Mouse (Mus musculus) neural tube, embryonic 12.5 days (tissue): Measurements from ENCODE around the gene Cers5. TPM values are rescaled to one million over a fixed set of nuclear protein-coding genes. Genes with fewer than 3 reads are reported as not detected.

ENCODE experiments used
- ATAC-seq: fragments of 200-750 bp; cut with Nextera tagmentation; 2 replicates; pipeline ENCODE4 v1.8.0; 2017; ENCODE audit warnings: low read depth, mild to moderate bottlenecking, moderate TSS enrichment, moderate library complexity; ENCODE audit not compliant: low FRiP score
- H3K27ac ChIP-seq: fragments of 300-500 bp; sonication (generic); 2 replicates; pipeline ENCODE4 v1.5.1; 2016
- H3K27me3 ChIP-seq: fragments of 300-500 bp; sonication (generic); replicated peaks from 2 replicates; pipeline ENCODE4 v1.6.1; 2016; ENCODE audit warnings: mild to moderate bottlenecking
- H3K36me3 ChIP-seq: fragments of 300-500 bp; sonication (generic); 2 replicates; pipeline ENCODE4 v1.6.1; 2016; ENCODE audit warnings: mild to moderate bottlenecking
- H3K4me1 ChIP-seq: fragments of 300-500 bp; sonication (generic); 2 replicates; pipeline ENCODE4 v1.6.1; 2016
- H3K4me2 ChIP-seq: fragments of 300-500 bp; sonication (generic); replicated peaks from 2 replicates; pipeline ENCODE4 v1.6.1; 2016; ENCODE audit warnings: mild to moderate bottlenecking
- H3K4me3 ChIP-seq: fragments of 300-500 bp; sonication (generic); 2 replicates; pipeline ENCODE4 v1.5.1; 2016
- H3K9ac ChIP-seq: fragments of 300-500 bp; sonication (generic); 2 replicates; pipeline ENCODE4 v1.6.1; 2016; ENCODE audit warnings: mild to moderate bottlenecking
- H3K9me3 ChIP-seq: fragments of 300-500 bp; sonication (generic); 2 replicates; pipeline ENCODE4 v1.6.1; 2016; ENCODE audit warnings: mild to moderate bottlenecking
- WGBS: fragments of 180-500 bp; shearing (Covaris S2); methylation state at CpG from one replicate; pipeline ENCODE4 v1.1.7; 2016; 5-methylcytosine and 5-hydroxymethylcytosine counted together
- polyA plus RNA-seq: library from polyadenylated mRNA; unstranded; fragments of >200 nt; fragmentation: Nextera tagmentation; extraction: Ambion mirVana; gene quantifications from 2 replicates; pipeline ENCODE4 v1.2.1, GENCODE M21; 2016

Gene Cers5
- polyA plus RNA-seq, 1 experiment from 2014 or later, result 65.6 TPM

GRCm38 (mm10) chr15:99721921-99722743, 50.6 kb downstream of the Cers5 start:
- Histone ChIP-seq H3K9ac (no peak overlapping the region), H3K36me3 (peaks cover 46% of the 10 kb centered on the region), H3K4me2 (no peak overlapping the region), H3K27ac (no peak overlapping the region), H3K27me3 (no peaks in the 10 kb centered on the region), H3K4me1 (peaks cover 30% of the 10 kb centered on the region), H3K9me3 (no peaks in the 10 kb centered on the region), H3K4me3 (no peak overlapping the region)
- no peak for ATAC-seq
- WGBS, result 85% methylated on average over 25 of the region's 25 CpGs

DNA sequence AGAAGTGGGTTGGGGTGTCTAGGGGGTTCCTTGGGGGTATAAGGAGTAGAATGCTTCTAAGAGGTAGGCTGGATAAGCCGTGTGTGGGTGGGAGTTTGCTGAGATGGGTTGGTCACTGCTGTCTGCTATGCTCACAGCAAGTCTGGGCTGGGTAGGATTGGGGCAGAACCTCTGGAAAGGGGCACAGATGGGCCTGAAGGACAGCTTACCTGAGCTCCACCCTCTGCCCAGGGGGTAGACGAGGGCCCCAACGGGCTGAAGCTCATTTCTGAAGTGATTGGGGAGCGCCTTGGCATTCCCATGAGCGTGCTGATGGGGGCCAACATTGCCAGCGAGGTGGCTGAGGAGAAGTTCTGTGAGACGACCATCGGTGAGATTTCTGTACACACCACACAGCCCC, 52.8 kb downstream of the Cers5 start:
- no peak for ATAC-seq
- Histone ChIP-seq H3K9me3 (no peaks in the 10 kb centered on the region), H3K36me3 (peaks cover 51% of the 10 kb centered on the region), H3K4me2 (no peak overlapping the region), H3K27ac (no peak overlapping the region), H3K4me3 (no peak overlapping the region), H3K27me3 (no peaks in the 10 kb centered on the region), H3K4me1 (peaks cover 34% of the 10 kb centered on the region), H3K9ac (no peak overlapping the region)
- WGBS, result 79% methylated on average over 8 of the region's 8 CpGs

DNA sequence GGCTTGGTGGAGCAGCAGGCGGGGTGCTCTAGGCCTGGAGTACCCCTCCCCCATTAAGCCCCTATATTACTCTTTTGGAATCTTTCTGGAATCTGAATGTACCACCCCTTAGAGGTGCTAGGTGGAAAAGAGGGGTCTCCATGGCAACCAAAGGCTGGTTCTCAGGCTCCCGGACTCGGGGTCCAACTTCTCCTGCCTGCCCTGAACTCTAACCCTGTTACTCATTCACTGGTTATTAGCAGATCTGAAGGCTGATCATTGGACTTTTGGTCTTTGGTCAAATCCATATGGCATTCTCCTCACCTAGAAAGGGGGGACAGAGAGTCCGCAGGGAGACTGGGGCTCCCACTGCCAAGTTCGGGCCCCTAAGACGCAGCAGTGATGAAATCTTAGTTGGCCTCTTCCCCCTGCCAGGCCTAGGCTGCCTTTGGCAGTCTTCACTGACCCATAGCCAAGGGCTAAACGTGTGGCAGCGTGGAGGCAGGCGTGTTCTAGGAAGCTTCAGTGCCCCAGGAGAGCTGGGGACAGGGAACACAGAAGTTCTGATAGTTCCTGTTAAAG, 54.1 kb downstream of the Cers5 start:
- Histone ChIP-seq H3K9ac (no peak overlapping the region), H3K4me1 (peaks cover 21% of the 10 kb centered on the region), H3K4me2 (no peak overlapping the region), H3K36me3 (peaks cover 58% of the 10 kb centered on the region), H3K4me3 (no peak overlapping the region), H3K27me3 (no peaks in the 10 kb centered on the region), H3K27ac (no peak overlapping the region), H3K9me3 (no peaks in the 10 kb centered on the region)
- no peak for ATAC-seq
- 86% methylated on average over 9 of the region's 9 CpGs for WGBS

DNA sequence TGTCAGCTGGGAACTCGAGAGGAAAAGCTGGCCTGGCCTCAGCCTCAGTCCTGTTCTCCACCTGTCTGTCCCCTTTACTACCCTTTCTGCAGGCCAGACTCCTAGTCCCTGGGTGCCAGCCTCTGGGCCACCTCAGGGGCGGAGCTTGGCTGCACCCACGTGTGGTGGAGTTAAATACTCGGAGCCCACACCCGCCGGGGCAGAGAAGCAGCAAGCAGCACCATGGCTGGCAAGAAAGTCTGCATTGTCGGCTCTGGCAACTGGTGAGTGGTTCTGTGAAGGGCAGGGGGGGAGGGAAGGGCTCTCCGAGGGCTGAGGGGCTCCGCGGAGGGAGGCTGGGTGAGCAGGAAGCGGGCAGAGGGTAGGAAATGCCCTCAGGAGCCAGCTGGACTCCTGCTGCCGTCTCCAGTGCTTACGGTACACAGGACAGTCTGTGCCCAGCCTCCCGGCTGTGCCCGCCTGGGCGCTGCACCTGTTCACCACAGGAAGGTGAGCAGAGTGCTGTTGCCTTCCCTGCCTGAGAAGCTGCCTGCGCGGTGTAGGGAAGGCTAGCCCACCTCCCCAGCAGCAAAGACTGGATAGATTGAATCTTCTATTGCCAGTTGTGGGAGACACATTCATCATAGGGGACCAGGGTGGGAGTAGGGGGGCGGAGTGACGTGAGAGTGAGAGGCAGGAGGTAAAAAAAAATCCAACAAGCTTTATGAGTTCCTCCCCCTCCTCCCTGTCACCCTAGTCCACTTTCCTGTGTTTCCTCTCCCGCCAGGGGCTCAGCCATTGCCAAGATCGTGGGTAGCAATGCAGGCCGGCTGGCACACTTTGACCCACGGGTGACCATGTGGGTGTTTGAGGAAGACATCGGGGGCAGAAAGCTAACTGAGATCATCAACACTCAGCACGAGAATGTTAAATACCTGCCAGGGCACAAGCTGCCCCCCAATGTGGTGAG, 55.0 kb downstream of the Cers5 start, which contains the start of gene Gpd1:
Gene Gpd1 (plus strand): TSS at position 130 of the 949 bp plus-strand sequence.
- 77% methylated on average over 26 of the region's 26 CpGs for WGBS
- H3K4me2 ChIP-seq, result no peak within 1 kb of the TSS
- peaks cover 16% of the 10 kb centered on the region for H3K4me1 ChIP-seq
- no peak within 1 kb of the TSS for H3K9ac ChIP-seq
- no peaks in the 10 kb centered on the region for H3K27me3 ChIP-seq
- ATAC-seq, result no peak
- H3K9me3 ChIP-seq, result no peaks in the 10 kb centered on the region
- H3K27ac ChIP-seq, result no peak within 1 kb of the TSS
- H3K36me3 ChIP-seq, result peaks cover 59% of the 10 kb centered on the region
- H3K4me3 ChIP-seq, result no peak within 1 kb of the TSS

DNA sequence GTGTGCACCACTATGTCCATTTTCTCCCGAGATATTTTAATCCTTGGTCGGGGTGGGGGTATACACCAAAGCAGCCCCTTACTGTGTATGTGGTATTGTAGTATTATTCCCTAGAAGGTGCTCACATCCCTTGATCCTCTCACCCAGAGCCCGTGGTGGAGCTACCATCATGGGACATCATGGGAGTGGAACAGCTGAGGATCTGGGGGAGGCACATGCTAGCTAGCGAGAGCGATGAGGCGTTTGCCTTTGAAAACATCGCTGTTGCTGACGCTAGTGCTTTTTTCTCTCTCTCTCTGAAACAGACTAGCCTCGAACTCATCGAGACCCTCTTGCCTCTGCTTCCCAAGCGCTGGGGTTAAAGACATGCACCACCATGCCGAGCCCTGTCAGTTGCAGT, 55.9 kb downstream of the Cers5 start:
- no peak overlapping the region for H3K27ac ChIP-seq
- peaks cover 68% of the 10 kb centered on the region for H3K36me3 ChIP-seq
- no peak overlapping the region for H3K4me2 ChIP-seq
- ATAC-seq, result no peak
- no peaks in the 10 kb centered on the region for H3K9me3 ChIP-seq
- H3K9ac ChIP-seq, result no peak overlapping the region
- WGBS, result 83% methylated on average over 12 of the region's 12 CpGs
- H3K27me3 ChIP-seq, result no peaks in the 10 kb centered on the region
- peaks cover 19% of the 10 kb centered on the region for H3K4me1 ChIP-seq
- H3K4me3 ChIP-seq, result no peak overlapping the region

DNA sequence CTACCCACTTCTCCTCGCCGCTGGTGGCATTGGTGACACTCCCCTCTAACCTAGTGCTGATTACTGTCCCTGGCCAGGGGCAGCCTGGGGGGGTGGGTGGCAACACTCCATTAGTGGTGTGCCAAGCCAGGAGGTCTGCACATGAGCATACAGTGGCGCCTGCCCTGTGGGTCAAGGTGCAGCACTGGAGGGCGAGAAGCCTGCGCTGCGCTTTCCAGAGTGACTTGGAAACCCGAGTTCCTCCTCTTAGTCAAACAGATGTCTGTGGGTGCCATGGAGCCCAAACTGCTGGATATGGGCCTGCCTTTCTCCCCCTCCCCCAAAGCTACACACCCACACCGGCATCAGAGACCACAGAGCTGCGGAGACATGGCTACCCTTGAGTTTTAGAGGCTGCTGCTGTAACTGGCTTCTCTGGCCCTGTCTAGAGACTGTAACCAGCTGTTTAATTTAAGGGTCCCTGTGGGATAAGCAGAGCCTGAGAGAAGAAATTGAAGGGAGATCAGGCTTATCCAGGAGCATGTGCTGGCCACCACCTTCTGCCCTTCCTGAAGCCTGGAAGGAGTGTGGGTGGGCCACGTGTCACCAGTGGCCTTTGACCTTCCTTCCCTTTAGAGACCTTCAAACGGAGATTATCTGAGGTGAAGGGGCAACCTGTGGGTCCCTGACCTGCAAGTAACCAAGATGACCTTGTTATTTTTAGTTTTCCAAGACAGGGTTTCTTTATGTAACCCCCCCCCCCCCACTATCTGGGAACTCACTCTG, 56.5 kb downstream of the Cers5 start:
- 79% methylated on average over 11 of the region's 11 CpGs for WGBS

DNA sequence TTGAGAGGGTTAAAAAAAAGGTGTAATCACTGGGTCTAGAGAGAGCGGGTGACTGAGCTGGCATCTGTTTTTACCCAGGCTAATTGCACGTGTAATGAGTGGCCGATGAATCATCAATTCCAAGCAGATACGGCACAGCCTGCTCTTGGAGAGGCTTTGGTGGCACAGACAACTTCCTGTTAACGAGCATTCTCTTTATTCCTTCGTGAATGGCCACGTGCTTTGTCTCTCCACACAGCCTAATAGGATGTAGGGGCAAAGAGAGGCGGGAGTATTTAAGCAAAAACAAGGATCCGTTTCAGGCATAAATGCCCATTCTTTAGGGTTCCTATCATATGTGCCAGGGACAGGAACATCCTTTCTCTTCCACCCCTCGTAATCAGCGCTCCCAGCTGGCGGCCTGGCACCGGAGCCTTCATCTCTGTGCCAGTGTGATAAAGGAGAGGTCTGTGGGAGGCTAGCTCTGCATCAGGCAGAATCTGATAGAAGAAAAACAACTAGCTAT, 57.3 kb downstream of the Cers5 start:
- no peaks in the 10 kb centered on the region for H3K27me3 ChIP-seq
- H3K9ac ChIP-seq, result no peak overlapping the region
- peak; percentile 26; the same call in 1 of the 2 replicates for ATAC-seq
- H3K27ac ChIP-seq, result no peak overlapping the region
- H3K4me2 ChIP-seq, result no peak overlapping the region
- H3K4me1 ChIP-seq, result peaks cover 19% of the 10 kb centered on the region
- peaks cover 68% of the 10 kb centered on the region for H3K36me3 ChIP-seq
- no peak overlapping the region for H3K4me3 ChIP-seq
- 80% methylated on average over 13 of the region's 13 CpGs for WGBS
- no peaks in the 10 kb centered on the region for H3K9me3 ChIP-seq

More for the DNA sequence above, 56.5 kb downstream of the Cers5 start:
- no peak overlapping the region for H3K4me2 ChIP-seq
- peaks cover 19% of the 10 kb centered on the region for H3K4me1 ChIP-seq
- H3K36me3 ChIP-seq, result peaks cover 68% of the 10 kb centered on the region
- H3K4me3 ChIP-seq, result no peak overlapping the region
- ATAC-seq, result 0 out of 2 replicates have a peak, but pooled peaks have one; percentile 14
- no peaks in the 10 kb centered on the region for H3K9me3 ChIP-seq
- no peak overlapping the region for H3K27ac ChIP-seq
- H3K9ac ChIP-seq, result no peak overlapping the region; the same call in 1 of the 2 replicates
- no peaks in the 10 kb centered on the region for H3K27me3 ChIP-seq

DNA sequence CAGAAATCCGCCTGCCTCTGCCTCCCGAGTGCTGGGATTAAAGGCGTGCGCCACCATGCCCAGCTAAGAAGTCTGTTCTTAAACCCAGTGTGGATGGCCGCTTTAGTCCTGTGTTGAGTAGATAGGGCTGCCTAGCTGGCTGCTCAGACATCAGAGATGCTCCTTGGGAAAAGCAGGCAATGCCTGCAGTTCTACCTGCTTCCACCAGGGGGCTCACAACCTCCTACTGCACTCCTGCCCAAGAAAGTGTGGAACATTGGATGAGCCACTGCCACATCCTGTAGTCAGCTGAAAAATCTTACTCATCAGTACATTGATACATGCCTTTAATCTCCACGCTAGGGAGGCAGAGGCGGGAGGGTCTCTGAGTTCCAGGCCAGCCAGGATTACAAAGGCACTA, 57.8 kb downstream of the Cers5 start:
- WGBS, result 55% methylated on average over 7 of the region's 7 CpGs
- H3K4me3 ChIP-seq, result no peak overlapping the region
- H3K27ac ChIP-seq, result no peak overlapping the region
- no peaks in the 10 kb centered on the region for H3K9me3 ChIP-seq
- H3K36me3 ChIP-seq, result peaks cover 68% of the 10 kb centered on the region
- H3K4me1 ChIP-seq, result peaks cover 19% of the 10 kb centered on the region
- no peak overlapping the region for H3K9ac ChIP-seq
- no peak overlapping the region for H3K4me2 ChIP-seq
- ATAC-seq, result peak; percentile 22; the same call in 1 of the 2 replicates
- no peaks in the 10 kb centered on the region for H3K27me3 ChIP-seq

DNA sequence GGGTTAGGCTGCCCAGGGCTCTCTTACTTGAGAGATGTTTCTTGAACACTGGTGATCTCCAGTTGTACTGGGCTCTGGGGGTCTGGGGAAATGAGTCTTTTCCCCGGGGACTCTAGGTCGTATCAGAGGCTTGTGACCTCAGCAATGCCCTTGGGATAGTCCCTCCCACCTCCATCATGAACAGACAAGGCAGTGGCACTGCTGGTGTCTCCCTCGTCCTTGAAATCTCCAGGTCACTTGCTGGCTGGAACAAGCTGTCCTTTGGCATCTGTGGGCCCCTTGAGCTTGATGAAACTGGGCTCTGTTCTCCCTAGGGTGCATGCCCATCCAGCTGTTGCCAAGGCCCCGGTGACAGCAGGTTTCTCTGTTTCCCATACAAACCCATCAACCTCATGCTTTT, 58.5 kb downstream of the Cers5 start:
- Histone ChIP-seq H3K27ac (no peak overlapping the region), H3K4me1 (peaks cover 19% of the 10 kb centered on the region), H3K9ac (no peak overlapping the region), H3K36me3 (peaks cover 72% of the 10 kb centered on the region), H3K4me3 (no peak overlapping the region), H3K27me3 (no peaks in the 10 kb centered on the region), H3K9me3 (no peaks in the 10 kb centered on the region), H3K4me2 (no peak overlapping the region)
- WGBS, result 73% methylated on average over 4 of the region's 4 CpGs
- no peak for ATAC-seq

DNA sequence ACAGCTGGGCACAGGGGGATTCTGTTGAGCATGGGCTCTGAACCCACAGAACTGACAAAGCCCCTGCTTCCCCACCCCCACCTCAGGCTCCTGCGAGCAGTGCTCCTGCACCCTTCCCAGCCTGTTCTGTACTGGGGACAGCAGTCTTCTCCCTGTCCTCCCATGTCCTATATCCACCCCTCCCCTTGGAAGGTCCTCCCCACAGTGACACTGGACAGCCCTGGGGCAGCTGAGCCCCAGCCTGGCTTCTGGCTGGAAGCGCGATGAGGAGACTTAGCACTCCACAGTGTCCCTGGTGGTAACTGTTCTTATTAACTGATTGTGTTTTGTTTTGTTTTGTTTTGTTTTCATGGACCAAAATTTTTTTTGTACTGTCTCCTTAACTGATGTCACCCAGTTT, 59.1 kb downstream of the Cers5 start:
- ATAC-seq, result no peak
- peaks cover 75% of the 10 kb centered on the region for H3K36me3 ChIP-seq
- H3K4me1 ChIP-seq, result peaks cover 19% of the 10 kb centered on the region

More for the DNA sequence above, 59.1 kb downstream of the Cers5 start:
- Histone ChIP-seq H3K9ac (no peak overlapping the region), H3K9me3 (no peaks in the 10 kb centered on the region), H3K27ac (0 out of 2 replicates have a peak overlapping the region, but pooled peaks have one; percentile 12), H3K4me3 (no peak overlapping the region), H3K4me2 (no peak overlapping the region), H3K27me3 (no peaks in the 10 kb centered on the region)
- 86% methylated on average over 3 of the region's 3 CpGs for WGBS
